Mouse (Mus musculus): ENCODE measurements around the gene Cdk2ap2. TPM values are rescaled to one million over a fixed set of nuclear protein-coding genes. Genes with fewer than 3 reads are reported as not detected.
"Not testable (repeated sequence)": the region's sequence is repeated elsewhere in the genome, so short reads cannot be mapped to it uniquely, and the experiment has no call there.

Cdk2ap2 gene
- polyA plus RNA-seq, 1 experiment from 2014 or later: 86.6 TPM

DNA sequence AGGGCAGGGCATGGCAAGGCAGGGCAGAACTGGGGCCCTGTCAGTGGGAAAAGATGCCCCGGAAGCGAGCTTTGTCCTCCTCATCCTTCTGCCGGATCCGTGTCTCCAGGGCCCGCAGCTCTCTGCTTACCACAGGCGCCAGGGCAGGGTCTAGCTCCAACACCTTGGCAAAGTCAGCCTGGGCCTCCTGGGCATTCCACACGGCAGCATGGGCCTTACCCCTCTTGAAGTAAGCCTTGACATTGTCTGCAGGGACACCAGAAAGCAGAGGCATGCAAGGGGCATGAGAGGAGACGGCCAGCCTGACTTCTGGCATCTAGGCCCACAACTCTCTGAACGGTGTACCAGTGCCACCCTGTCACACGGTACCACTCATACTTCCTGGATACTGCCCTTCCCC lies 17.6 kb downstream of the Cdk2ap2 start:
- H3K36me3 ChIP-seq (replicated peaks): peaks cover 78% of the 10 kb centered on the region
- 96% methylated on average over 10 of the region's 10 CpGs for WGBS

GRCm38 (mm10) chr19:4115144-4115543 lies 18.2 kb downstream of the Cdk2ap2 start:
- no peak overlapping the region for H3K27ac ChIP-seq
- H3K36me3 ChIP-seq (replicated peaks): peaks cover 76% of the 10 kb centered on the region
- DNase-seq (ENCODE audit: extremely low spot score, low spot score): no peak
- WGBS: 96% methylated on average over 10 of the region's 10 CpGs
- no peak overlapping the region for H3K4me3 ChIP-seq
- H3K4me1 ChIP-seq: peaks cover 6% of the 10 kb centered on the region
- peaks cover 2% of the 10 kb centered on the region; the same call in 1 of the 2 replicates for H3K27me3 ChIP-seq (ENCODE audit: poor library complexity, severe bottlenecking)
- no peaks in the 10 kb centered on the region for H3K9me3 ChIP-seq

More for the DNA sequence above, 17.6 kb downstream of the Cdk2ap2 start:
- Histone ChIP-seq H3K9me3 (no peaks in the 10 kb centered on the region), H3K27me3 (ENCODE audit: poor library complexity, severe bottlenecking) (no peaks in the 10 kb centered on the region), H3K4me3 (no peak overlapping the region), H3K27ac (no peak overlapping the region), H3K4me1 (peaks cover 4% of the 10 kb centered on the region)
- no peak for DNase-seq (ENCODE audit: extremely low spot score, low spot score)

DNA sequence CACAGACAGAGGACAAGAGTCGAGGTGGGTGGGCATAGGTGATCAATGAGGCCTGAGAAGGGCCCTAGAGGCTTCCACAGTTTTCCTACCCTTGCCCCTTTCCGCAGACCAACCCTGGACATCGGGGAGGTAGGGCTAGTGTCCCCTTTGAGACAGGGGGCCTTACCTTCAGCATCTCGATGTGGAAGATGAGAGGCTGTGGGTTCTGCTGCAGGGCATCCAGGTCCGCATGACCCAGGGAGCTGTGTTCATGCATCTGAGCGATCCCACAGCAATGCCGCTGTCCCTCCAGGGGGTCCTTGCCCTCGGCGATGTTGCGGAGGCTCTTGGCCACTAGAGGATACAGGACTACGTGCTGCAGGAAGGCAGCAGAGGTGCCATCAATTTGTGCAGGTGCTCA lies 18.8 kb downstream of the Cdk2ap2 start:
- DNase-seq (ENCODE audit: extremely low spot score, low spot score): no peak
- Histone ChIP-seq H3K27ac (no peak overlapping the region), H3K27me3 (ENCODE audit: poor library complexity, severe bottlenecking) (peaks cover 7% of the 10 kb centered on the region; the same call in 1 of the 2 replicates), H3K36me3 (replicated peaks) (peaks cover 73% of the 10 kb centered on the region), H3K4me1 (peaks cover 13% of the 10 kb centered on the region), H3K9me3 (no peaks in the 10 kb centered on the region), H3K4me3 (no peak overlapping the region)
- WGBS: 83% methylated on average over 11 of the region's 11 CpGs

DNA sequence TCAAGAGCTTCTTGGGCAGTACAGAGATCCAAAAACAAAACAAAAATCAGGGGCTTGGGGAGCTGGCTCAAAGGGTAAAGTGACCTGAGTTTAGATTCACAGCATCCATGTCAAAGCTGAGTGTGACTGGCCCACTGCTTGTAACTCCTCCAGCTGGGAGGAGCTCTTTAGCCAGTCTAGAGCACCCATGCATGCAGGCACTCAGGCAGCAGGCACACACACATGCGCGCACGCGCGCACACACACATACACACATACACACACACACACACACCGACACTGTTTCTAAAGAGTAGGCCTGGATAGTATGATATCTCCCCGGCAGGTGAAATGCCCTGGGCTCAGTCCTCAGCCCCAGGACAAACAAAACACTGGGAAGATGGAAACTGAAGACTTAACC lies 20.0 kb downstream of the Cdk2ap2 start:
- Histone ChIP-seq H3K9me3 (no peaks in the 10 kb centered on the region), H3K27me3 (ENCODE audit: poor library complexity, severe bottlenecking) (peaks cover 7% of the 10 kb centered on the region; the same call in 1 of the 2 replicates), H3K27ac (no peak overlapping the region), H3K4me3 (no peak overlapping the region), H3K36me3 (replicated peaks) (peaks cover 63% of the 10 kb centered on the region), H3K4me1 (peaks cover 22% of the 10 kb centered on the region)
- no peak for DNase-seq (ENCODE audit: extremely low spot score, low spot score)
- WGBS: 96% methylated on average over 7 of the region's 7 CpGs

DNA sequence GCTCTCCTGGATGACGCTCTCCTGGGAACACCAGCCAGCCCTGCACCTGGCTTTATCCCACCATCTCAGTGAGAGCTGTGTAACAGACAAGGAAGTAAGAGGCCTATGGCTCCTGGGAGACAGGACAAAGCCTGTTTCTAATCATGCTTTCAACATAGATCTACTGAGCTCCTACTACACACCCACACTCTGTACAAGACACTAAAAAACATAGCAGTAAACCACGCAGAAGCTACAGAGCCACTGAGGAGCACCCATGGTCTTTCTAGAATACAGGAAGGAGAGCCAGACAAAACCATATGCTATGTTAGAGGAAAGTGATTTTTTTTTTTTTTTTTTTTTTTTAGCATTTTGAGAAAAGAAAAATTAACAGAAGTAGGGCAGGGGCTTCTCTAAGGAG lies 21.4 kb downstream of the Cdk2ap2 start:
- 96% methylated on average over 2 of the region's 2 CpGs for WGBS
- Histone ChIP-seq H3K27ac (no peak overlapping the region), H3K9me3 (no peaks in the 10 kb centered on the region), H3K4me1 (peaks cover 21% of the 10 kb centered on the region), H3K36me3 (replicated peaks) (peaks cover 50% of the 10 kb centered on the region), H3K27me3 (ENCODE audit: poor library complexity, severe bottlenecking) (peaks cover 7% of the 10 kb centered on the region; the same call in 1 of the 2 replicates), H3K4me3 (no peak overlapping the region)
- DNase-seq (ENCODE audit: extremely low spot score, low spot score): no peak

DNA sequence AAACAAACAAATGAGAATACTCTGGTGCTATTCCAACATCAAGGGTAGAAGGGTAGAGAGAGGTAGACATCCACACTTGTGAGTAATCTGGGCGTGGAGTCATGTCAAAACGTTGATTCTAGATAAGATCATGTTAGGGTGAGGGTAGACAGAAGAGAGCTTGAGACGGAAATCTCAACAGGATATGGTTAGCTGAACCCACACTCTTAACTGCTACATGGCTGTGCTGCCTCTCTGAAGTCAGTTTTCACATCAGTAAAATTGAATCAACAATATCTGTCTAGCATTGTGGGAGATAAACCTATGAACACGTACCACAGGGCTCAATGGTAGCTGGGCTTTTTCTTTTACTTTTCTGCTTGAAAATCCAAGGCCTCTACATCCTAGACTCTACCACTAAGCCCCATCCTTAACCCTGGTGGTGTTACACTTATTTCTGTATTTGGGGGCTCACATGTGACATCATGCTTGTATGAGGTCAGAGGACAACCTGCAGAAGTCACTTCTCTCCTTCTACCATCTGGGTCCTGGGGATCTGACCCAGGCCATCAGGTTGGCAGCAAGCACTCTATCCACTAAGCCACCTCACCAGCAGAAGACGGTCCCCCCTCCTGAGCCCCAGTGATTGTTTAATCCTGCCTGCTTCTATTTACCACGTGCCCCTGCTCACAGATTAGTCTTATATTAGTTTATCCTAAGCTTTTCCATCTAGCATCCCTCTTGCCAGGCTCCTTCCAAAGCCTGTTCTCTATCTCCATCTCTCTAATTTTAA lies 22.9 kb downstream of the Cdk2ap2 start:
- Histone ChIP-seq H3K9me3 (no peaks in the 10 kb centered on the region), H3K4me1 (peaks cover 18% of the 10 kb centered on the region), H3K36me3 (replicated peaks) (peaks cover 34% of the 10 kb centered on the region), H3K4me3 (peak overlapping the region; percentile 57; the same call in 1 of the 2 replicates), H3K27me3 (ENCODE audit: poor library complexity, severe bottlenecking) (peaks cover 7% of the 10 kb centered on the region; the same call in 1 of the 2 replicates), H3K27ac (no peak overlapping the region)
- 89% methylated on average over 6 of the region's 6 CpGs for WGBS
- DNase-seq (ENCODE audit: extremely low spot score, low spot score): no peak

DNA sequence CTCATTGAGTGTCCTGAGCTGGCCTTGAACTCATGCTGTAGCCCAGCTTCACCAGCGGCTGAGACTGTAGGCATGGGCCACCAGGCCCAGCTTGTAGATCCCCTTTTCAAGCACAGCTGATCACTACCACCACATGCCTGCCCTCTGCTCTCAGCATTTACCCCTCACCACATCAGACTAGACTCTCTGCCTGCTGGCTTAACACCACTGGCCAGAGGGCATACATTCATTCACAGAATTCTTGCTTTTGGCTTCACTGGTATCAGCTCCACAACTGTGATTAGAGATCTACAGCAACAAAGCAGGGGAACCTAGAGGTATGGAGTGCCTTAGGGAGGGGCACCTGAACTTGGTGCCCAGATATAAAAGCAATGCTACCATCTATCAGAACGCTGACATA lies 23.5 kb downstream of the Cdk2ap2 start:
- H3K27me3 ChIP-seq (ENCODE audit: poor library complexity, severe bottlenecking): peaks cover 7% of the 10 kb centered on the region; the same call in 1 of the 2 replicates
- DNase-seq (ENCODE audit: extremely low spot score, low spot score): no peak
- H3K36me3 ChIP-seq (replicated peaks): peaks cover 28% of the 10 kb centered on the region
- H3K4me3 ChIP-seq: peak overlapping the region; percentile 57
- H3K4me1 ChIP-seq: peaks cover 23% of the 10 kb centered on the region
- WGBS: 91% methylated on average over 2 of the region's 2 CpGs
- H3K27ac ChIP-seq: no peak overlapping the region
- H3K9me3 ChIP-seq: no peaks in the 10 kb centered on the region

DNA sequence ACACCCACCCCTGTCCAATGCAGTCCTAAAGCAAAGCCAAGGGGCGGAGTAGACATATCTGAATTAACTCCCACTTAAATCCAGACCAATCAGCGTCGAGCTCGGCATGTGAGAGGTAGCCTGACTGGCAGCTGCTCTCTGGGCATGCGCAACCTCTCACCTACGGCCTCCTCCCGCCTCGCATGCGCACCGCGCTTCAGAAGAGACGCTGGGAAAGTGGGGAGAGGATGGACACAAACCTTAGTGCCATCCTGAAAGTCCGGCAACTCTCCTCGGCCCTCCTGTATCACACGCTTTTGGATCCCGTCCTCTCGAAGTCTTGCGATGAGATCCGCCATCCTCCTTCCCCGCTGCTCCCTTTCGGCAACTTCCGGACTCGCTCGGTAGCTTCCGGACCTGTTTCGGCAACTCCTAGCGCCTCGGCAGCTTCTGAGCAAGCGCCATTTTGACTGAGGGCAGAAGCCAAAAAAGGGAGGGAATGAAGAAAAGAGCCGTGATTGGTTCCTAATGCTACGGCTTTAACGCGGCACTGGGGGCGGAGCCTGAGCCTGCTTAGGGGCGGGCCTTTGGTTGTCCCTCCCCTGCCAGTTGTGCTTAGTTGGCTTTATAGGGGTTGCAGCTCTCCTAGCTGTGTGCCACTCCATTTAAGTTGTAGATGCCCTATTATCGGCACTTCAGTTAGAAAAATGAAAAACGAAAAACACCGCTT lies 24.3 kb downstream of the Cdk2ap2 start:
- H3K4me3 ChIP-seq: peak overlapping the region; percentile 57
- H3K27ac ChIP-seq: peak overlapping the region; percentile 91

GRCm38 (mm10) chr19:4121896-4122295 lies 24.9 kb downstream of the Cdk2ap2 start:
- not testable (repeated sequence) for H3K27ac ChIP-seq; DNase-seq (ENCODE audit: extremely low spot score, low spot score); H3K9me3 ChIP-seq; H3K27me3 ChIP-seq (ENCODE audit: poor library complexity, severe bottlenecking); H3K4me3 ChIP-seq
- peaks cover 30% of the 10 kb centered on the region for H3K4me1 ChIP-seq
- peaks cover 15% of the 10 kb centered on the region for H3K36me3 ChIP-seq (replicated peaks)
- WGBS: 56% methylated on average over 6 of the region's 6 CpGs

More for the DNA sequence above, 24.3 kb downstream of the Cdk2ap2 start:
- Histone ChIP-seq H3K4me1 (peaks cover 23% of the 10 kb centered on the region), H3K9me3 (no peaks in the 10 kb centered on the region), H3K36me3 (replicated peaks) (peaks cover 21% of the 10 kb centered on the region), H3K27me3 (ENCODE audit: poor library complexity, severe bottlenecking) (peaks cover 7% of the 10 kb centered on the region; the same call in 1 of the 2 replicates)
- DNase-seq (ENCODE audit: extremely low spot score, low spot score): peak; percentile 96
- WGBS: 3% methylated on average over 38 of the region's 38 CpGs

DNA sequence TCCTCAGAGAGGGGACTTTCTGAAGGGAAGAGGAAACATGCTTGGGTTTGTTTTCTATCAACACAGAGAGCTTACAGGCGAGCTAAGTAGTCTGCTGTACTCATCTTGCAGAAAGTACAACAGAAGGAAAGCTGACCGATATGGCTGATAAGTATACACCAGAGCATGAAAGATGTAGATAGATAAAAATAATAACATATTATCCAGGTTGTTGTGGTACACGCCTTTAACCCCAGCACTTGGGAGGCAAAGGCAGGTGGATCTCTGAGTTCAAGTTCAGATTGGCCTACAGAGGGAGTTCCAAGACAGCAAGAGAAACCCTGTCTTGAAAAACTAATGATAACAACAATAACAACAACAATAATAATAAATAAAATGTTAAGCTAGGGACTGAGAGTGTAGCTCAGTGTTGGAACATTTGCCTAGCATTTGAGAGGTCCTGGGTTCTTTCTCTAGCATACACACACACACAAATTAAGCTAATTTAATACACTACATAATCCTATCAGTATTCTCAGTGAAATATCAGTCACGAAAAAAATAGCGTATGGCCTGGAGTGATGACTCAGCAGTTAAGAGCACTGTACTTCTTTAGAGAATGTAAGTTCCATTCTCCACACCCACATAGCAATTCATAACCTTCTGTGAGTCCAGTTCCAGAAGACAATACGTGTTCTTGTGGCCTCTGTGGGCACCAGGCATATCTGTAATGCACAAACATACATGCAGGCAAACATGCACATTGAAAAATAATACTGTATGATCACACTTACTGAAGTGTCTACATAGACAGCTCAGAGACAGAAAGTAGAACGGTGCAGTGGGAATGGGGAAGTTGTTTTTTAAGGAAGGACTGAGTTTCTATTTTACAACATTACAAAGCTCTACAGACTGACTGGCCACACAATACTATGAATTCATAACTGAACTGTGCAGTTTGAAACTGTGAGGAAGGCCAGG lies 25.7 kb downstream of the Cdk2ap2 start:
- peaks cover 7% of the 10 kb centered on the region; the same call in 1 of the 2 replicates for H3K27me3 ChIP-seq (ENCODE audit: poor library complexity, severe bottlenecking)
- DNase-seq (ENCODE audit: extremely low spot score, low spot score): no peak
- WGBS: 89% methylated on average over 7 of the region's 7 CpGs
- H3K9me3 ChIP-seq: no peaks in the 10 kb centered on the region
- peaks cover 38% of the 10 kb centered on the region for H3K4me1 ChIP-seq
- H3K27ac ChIP-seq: no peak overlapping the region
- no peak overlapping the region for H3K4me3 ChIP-seq
- H3K36me3 ChIP-seq (replicated peaks): peaks cover 11% of the 10 kb centered on the region

DNA sequence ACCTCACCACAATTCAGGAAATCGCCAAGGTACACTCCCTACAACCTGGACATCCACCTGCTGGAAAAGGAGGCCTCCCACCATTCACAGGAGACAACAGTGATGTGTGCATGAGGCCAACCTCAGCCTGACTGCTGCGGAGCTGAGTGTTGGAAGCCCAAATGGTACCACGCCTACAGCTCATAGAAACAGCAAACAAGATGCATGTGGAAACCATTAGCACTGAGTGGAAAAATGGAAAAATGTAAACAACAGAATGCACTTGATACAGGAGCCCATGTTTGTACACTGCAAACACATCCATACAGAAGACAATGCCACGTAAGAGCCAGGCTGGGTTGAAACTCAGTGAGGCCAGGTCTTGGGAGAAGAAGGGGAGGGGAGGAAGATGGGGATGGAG lies 27.4 kb downstream of the Cdk2ap2 start:
- Histone ChIP-seq H3K36me3 (replicated peaks) (peaks cover 22% of the 10 kb centered on the region), H3K4me1 (peaks cover 38% of the 10 kb centered on the region), H3K9me3 (no peaks in the 10 kb centered on the region), H3K27me3 (ENCODE audit: poor library complexity, severe bottlenecking) (peaks cover 7% of the 10 kb centered on the region; the same call in 1 of the 2 replicates), H3K4me3 (no peak overlapping the region), H3K27ac (no peak overlapping the region)
- 88% methylated on average over 4 of the region's 4 CpGs for WGBS
- no peak for DNase-seq (ENCODE audit: extremely low spot score, low spot score)

GRCm38 (mm10) chr19:4125268-4125667 lies 28.3 kb downstream of the Cdk2ap2 start:
- Histone ChIP-seq H3K27ac (peak overlapping the region; percentile 92), H3K4me1 (peaks cover 35% of the 10 kb centered on the region), H3K4me3 (peak overlapping the region; percentile 83), H3K36me3 (replicated peaks) (peaks cover 30% of the 10 kb centered on the region)
- not testable (repeated sequence) for DNase-seq (ENCODE audit: extremely low spot score, low spot score); H3K9me3 ChIP-seq; H3K27me3 ChIP-seq (ENCODE audit: poor library complexity, severe bottlenecking)
- WGBS: 28% methylated on average over 4 of the region's 4 CpGs

Data from forebrain, embryonic 10.5 days (tissue).